Mouse (Mus musculus) erythroblast, embryonic 14.5 days (primary cell): ENCODE results near the gene Fto.

ENCODE experiments used
- GATA1 ChIP-seq: IDR thresholded peaks from 2 replicates; pipeline ENCODE4 v1.6.1; 2012; ENCODE audit warnings: low read length, inconsistent platforms, mixed read lengths
- TAL1 ChIP-seq: IDR thresholded peaks from 3 replicates; pipeline ENCODE4 v1.6.1; 2012; ENCODE audit warnings: low read length, inconsistent platforms, mixed read lengths

DNA sequence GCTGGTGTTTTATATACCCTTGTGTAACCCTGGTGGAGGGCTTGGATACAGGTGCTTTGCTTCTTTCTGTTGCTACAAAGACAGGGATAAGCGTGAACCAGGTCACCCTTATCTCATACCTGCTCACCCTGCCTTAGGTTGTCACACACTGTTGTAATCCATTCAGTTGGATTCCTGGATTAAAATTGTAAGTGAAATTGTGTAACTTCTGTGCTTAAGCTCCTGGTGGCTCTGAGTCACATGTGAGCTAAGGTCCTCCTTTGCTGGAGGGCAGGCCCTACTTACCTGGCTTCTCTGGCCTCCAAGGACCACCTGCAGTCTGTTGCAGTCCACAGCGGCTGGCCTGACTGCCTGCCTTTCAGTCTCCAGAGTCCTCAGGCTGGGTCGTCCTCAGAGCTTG lies 71.1 kb downstream of the Fto start:
- TF ChIP-seq GATA1 (no peak), TAL1 (no peak)
